Mouse (Mus musculus) megakaryocyte, embryonic 14.5 days (primary cell): Measurements from ENCODE around the gene Fbll1.

Experiments used
- FLI1 ChIP-seq: IDR thresholded peaks from 2 replicates; pipeline ENCODE4 v1.6.1; 2012; ENCODE audit warnings: low read length, inconsistent platforms, mixed read lengths
- GATA1 ChIP-seq: IDR thresholded peaks from 3 replicates; pipeline ENCODE4 v1.6.1; 2012; ENCODE audit warnings: mixed read lengths, low read length, inconsistent platforms, borderline replicate concordance

GRCm38 (mm10) chr11:35783038-35783437 lies 15.6 kb downstream of the Fbll1 start:
- TF ChIP-seq GATA1, result no peak
- TF ChIP-seq FLI1, result no peak
